8 mouse cellular contexts compared by ENCODE assay signal in the genomic region with DNA sequence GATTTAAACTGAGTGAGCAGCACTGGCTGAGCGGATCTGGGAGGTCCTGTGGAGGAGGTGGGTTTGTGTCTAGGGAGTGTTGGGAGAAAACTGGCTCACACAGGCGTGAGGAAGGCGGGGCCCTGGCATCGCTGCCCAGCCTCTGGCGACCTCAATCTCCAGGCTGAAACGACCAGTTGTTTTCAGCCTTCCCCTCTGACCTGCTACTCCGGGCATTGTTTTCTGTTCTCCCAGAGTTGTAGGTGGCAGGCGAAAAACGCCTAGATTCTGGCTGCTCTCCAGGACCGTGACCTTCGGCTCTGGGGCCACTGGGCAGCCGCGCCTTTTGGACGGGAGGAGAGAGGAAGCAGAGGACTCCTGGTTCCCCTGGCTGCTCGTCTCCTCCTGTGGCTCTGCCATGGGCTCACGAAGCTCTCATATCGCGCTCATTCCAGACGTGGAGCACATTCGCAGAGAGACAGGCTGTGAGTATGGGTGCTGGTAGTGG. TPM values are rescaled to one million over a fixed set of nuclear protein-coding genes. Genes with fewer than 3 reads are reported as not detected.
DNase-seq lines count a peak whose midpoint lies in the region; ATAC-seq and TF ChIP-seq lines count a peak whose summit lies in the region.

A gene (plus strand): TSS at position 182 of the 487 bp plus-strand sequence.

- H3K9ac ChIP-seq in embryonic facial prominence, embryonic 14.5 days (ENCODE audit: low read depth, low read length): no peak within 1 kb of the TSS
- H3K9ac ChIP-seq in heart, embryonic 15.5 days: 0 out of 2 replicates have a peak within 1 kb of the TSS, but pooled peaks have one; percentile 28
- 0 out of 2 replicates have a peak within 1 kb of the TSS, but pooled peaks have one; percentile 1 for H3K9ac ChIP-seq in kidney, postnatal 0 days (ENCODE audit: low read depth, low read length)

- no peak within 1 kb of the TSS for H3K27ac ChIP-seq in embryonic facial prominence, embryonic 14.5 days (replicated peaks; ENCODE audit: low read depth, low read length)
- no peak within 1 kb of the TSS for H3K27ac ChIP-seq in heart, embryonic 15.5 days
- no peak within 1 kb of the TSS for H3K27ac ChIP-seq in kidney, postnatal 0 days
- peak within 1 kb of the TSS; percentile 98 for H3K27ac ChIP-seq in small intestine, adult 2 months (ENCODE audit: insufficient read depth, low read depth, low read length)

- peak; percentile 74 for TF ChIP-seq POLR2A in small intestine, adult 2 months (IDR thresholded peaks at IDR 0.05; ENCODE audit: low read depth, low read length)

- peaks cover 4% of the 10 kb centered on the region; the same call in 1 of the 2 replicates for H3K27me3 ChIP-seq in embryonic facial prominence, embryonic 14.5 days (replicated peaks; ENCODE audit: control insufficient read depth, insufficient read depth, low read length)
- H3K27me3 ChIP-seq in heart, embryonic 15.5 days: peaks cover 12% of the 10 kb centered on the region
- H3K27me3 ChIP-seq in kidney, postnatal 0 days (ENCODE audit: insufficient read depth, low read length): no peaks in the 10 kb centered on the region
- no peaks in the 10 kb centered on the region for H3K27me3 ChIP-seq in small intestine, adult 2 months (ENCODE audit: control insufficient read depth, insufficient read depth, low read length)

- 24% methylated on average over 17 of the region's 20 CpGs for WGBS in embryonic facial prominence, embryonic 14.5 days
- WGBS in heart, embryonic 15.5 days: 12% methylated on average over 20 of the region's 20 CpGs
- WGBS in kidney, postnatal 0 days: 11% methylated on average over 20 of the region's 20 CpGs
- WGBS in small intestine, adult 2 months: 6% methylated on average over 20 of the region's 20 CpGs

- peak within 1 kb of the TSS; percentile 44 for H3K4me2 ChIP-seq in embryonic facial prominence, embryonic 14.5 days (ENCODE audit: low read depth, low read length)
- H3K4me2 ChIP-seq in heart, embryonic 15.5 days: peak within 1 kb of the TSS; percentile 68
- H3K4me2 ChIP-seq in kidney, postnatal 0 days (ENCODE audit: low read length): peak within 1 kb of the TSS; percentile 55

- H3K4me3 ChIP-seq in embryonic facial prominence, embryonic 14.5 days (ENCODE audit: low read depth, low read length): peak within 1 kb of the TSS; percentile 19
- peak within 1 kb of the TSS; percentile 34 for H3K4me3 ChIP-seq in heart, embryonic 15.5 days
- peak within 1 kb of the TSS; percentile 24 for H3K4me3 ChIP-seq in kidney, postnatal 0 days (replicated peaks; ENCODE audit: low read depth, low read length)
- peak within 1 kb of the TSS; percentile 74 for H3K4me3 ChIP-seq in small intestine, adult 2 months (ENCODE audit: low read depth, low read length)

- no peak for TF ChIP-seq CTCF in kidney, postnatal 0 days (IDR thresholded peaks at IDR 0.05; ENCODE audit: low read depth)
- no peak for TF ChIP-seq CTCF in small intestine, adult 2 months (IDR thresholded peaks at IDR 0.05; ENCODE audit: extremely low read depth, insufficient read length, insufficient replicate concordance, low read depth, low read length)

- H3K36me3 ChIP-seq in embryonic facial prominence, embryonic 14.5 days (ENCODE audit: control insufficient read depth, insufficient read depth, low read length): no peaks in the 10 kb centered on the region
- no peaks in the 10 kb centered on the region for H3K36me3 ChIP-seq in heart, embryonic 15.5 days
- H3K36me3 ChIP-seq in kidney, postnatal 0 days (ENCODE audit: insufficient read depth, low read length): no peaks in the 10 kb centered on the region
- H3K36me3 ChIP-seq in small intestine, adult 2 months (ENCODE audit: control insufficient read depth, insufficient read depth, low read length): peaks cover 13% of the 10 kb centered on the region

- ATAC-seq in embryonic facial prominence, embryonic 14.5 days (ENCODE audit: low read depth): 0 out of 2 replicates have a peak, but pooled peaks have one; percentile 9
- ATAC-seq in heart, embryonic 15.5 days (replicated peaks; ENCODE audit: insufficient number of reproducible peaks, insufficient read depth, low FRiP score, low read depth): peak; percentile 51
- peak; percentile 52 for ATAC-seq in kidney, postnatal 0 days (replicated peaks; ENCODE audit: low FRiP score, low read depth)
- no peak for ATAC-seq in activated CD4-positive, CD25-positive, alpha-beta regulatory T cell, adult 4 months

- peak; percentile 16 for DNase-seq in ZHBTc4 (ENCODE audit: low read depth, low spot score)
- DNase-seq in embryonic facial prominence, embryonic 14.5 days (ENCODE audit: low spot score): peak; percentile 22
- peak; percentile 50 for DNase-seq in kidney, postnatal 0 days (ENCODE audit: low spot score)
- peak; percentile 77 for DNase-seq in lung, postnatal 10 days
- no peak for DNase-seq in cerebellum, adult 11-12 months

- H3K9me3 ChIP-seq in embryonic facial prominence, embryonic 14.5 days (ENCODE audit: control insufficient read depth, low read length): no peaks in the 10 kb centered on the region
- no peaks in the 10 kb centered on the region; the same call in 1 of the 2 replicates for H3K9me3 ChIP-seq in heart, embryonic 15.5 days (replicated peaks)
- no peaks in the 10 kb centered on the region for H3K9me3 ChIP-seq in kidney, postnatal 0 days (replicated peaks; ENCODE audit: low read length)

- H3K4me1 ChIP-seq in embryonic facial prominence, embryonic 14.5 days (ENCODE audit: control insufficient read depth, insufficient read depth, low read length): no peaks in the 10 kb centered on the region
- peaks cover 6% of the 10 kb centered on the region; the same call in 1 of the 2 replicates for H3K4me1 ChIP-seq in heart, embryonic 15.5 days (replicated peaks)
- H3K4me1 ChIP-seq in kidney, postnatal 0 days (replicated peaks; ENCODE audit: insufficient read depth, low read length): no peaks in the 10 kb centered on the region
- peaks cover 10% of the 10 kb centered on the region for H3K4me1 ChIP-seq in small intestine, adult 2 months (ENCODE audit: control insufficient read depth, insufficient read depth, insufficient read length, low read length)

RNA-seq across cellular contexts. Expression of the gene that starts here (rescaled TPM):
- polyA plus RNA-seq in embryonic facial prominence, embryonic 14.5 days (2014; fragmentation: Nextera tagmentation; extraction: Ambion mirVana): 0.28 and 1.2 TPM in 2 replicates
- polyA plus RNA-seq in heart, embryonic 15.5 days (2015; fragmentation: Nextera tagmentation; extraction: Ambion mirVana): 0.49 and 0.65 TPM in 2 replicates
- polyA plus RNA-seq in kidney, postnatal 0 days (2015; fragmentation: Nextera tagmentation; extraction: Ambion mirVana): 0.51 and 0.91 TPM in 2 replicates
- 97.0 and 197 TPM in 2 replicates for polyA plus RNA-seq in small intestine, adult 2 months (2012; rRNA removed)
- polyA plus RNA-seq in activated CD4-positive, CD25-positive, alpha-beta regulatory T cell, adult 4 months (2017; shearing (Covaris generic)): not detected

Comparison
In these comparisons a context has a peak if more than half of its experiments do, and no peak if none do; other contexts are left out.
1. RNA of the gene that starts here (polyA plus RNA-seq): 97.0 to 197 TPM in small intestine, adult 2 months; 0.28 to 1.2 TPM in embryonic facial prominence, embryonic 14.5 days, 0.51 to 0.91 TPM in kidney, postnatal 0 days, 0.49 to 0.65 TPM in heart, embryonic 15.5 days and not detected in activated CD4-positive, CD25-positive, alpha-beta regulatory T cell, adult 4 months; every median in the first group is over 10 times any median in the second.
2. Peak in ATAC-seq, H3K4me3 ChIP-seq, H3K9ac ChIP-seq and H3K4me2 ChIP-seq in heart, embryonic 15.5 days; RNA of the gene not detected or under 1 TPM.
3. Peak in DNase-seq, ATAC-seq, H3K4me3 ChIP-seq, H3K9ac ChIP-seq and H3K4me2 ChIP-seq in kidney, postnatal 0 days; RNA of the gene not detected or under 1 TPM.
4. H3K4me3 ChIP-seq: peak in every context shown above with its lines; median percentile 74 in small intestine, adult 2 months; 34 in heart, embryonic 15.5 days; 24 in kidney, postnatal 0 days; 19 in embryonic facial prominence, embryonic 14.5 days.
5. Peak in every context shown above with its lines, with median percentiles within 50 percentile points of each other: H3K4me2 ChIP-seq.